Mouse (Mus musculus) MEL (cell line): Measurements from ENCODE around the gene Diaph3. TPM values are rescaled to one million over a fixed set of nuclear protein-coding genes. Genes with fewer than 3 reads are reported as not detected.

Experiments used
- DNase-seq: peaks from one replicate; pipeline ENCODE4 v3.0.0; 2011; ENCODE audit warnings: low read depth, low spot score
- H3K27ac ChIP-seq: 2 replicates; pipeline ENCODE4 v1.5.1; 2012; ENCODE audit warnings: low read depth, mild to moderate bottlenecking, control low read depth, low read length, moderate library complexity; ENCODE audit not compliant: control insufficient read depth
- H3K27me3 ChIP-seq, 2 experiments: fragments of 150-350 bp in 1 of 2; sonication (generic) in 1 of 2; 2 replicates each; pipeline ENCODE4 v1.6.1; 2012; ENCODE audit warnings: low read length in 2 of 2, mild to moderate bottlenecking in 2 of 2, improper control_type of control experiment in 1 of 2, moderate library complexity in 1 of 2; ENCODE audit not compliant: insufficient read depth in 2 of 2, control insufficient read depth in 1 of 2
- H3K36me3 ChIP-seq, 2 experiments: 2 replicates each; pipeline ENCODE4 v1.6.1; 2012 to 2014; ENCODE audit warnings: low read length in 2 of 2, improper control_type of control experiment in 1 of 2, inconsistent platforms in 1 of 2, mild to moderate bottlenecking in 1 of 2; ENCODE audit not compliant: insufficient read depth in 2 of 2, control insufficient read depth in 1 of 2
- H3K4me1 ChIP-seq, 2 experiments: fragments of 150-350 bp in 1 of 2; sonication (generic) in 1 of 2; 2 replicates each; pipeline ENCODE4 v1.6.1; 2012; ENCODE audit warnings: low read length in 2 of 2, improper control_type of control experiment in 1 of 2, mild to moderate bottlenecking in 1 of 2; ENCODE audit not compliant: insufficient read depth in 2 of 2, control insufficient read depth in 1 of 2
- H3K4me3 ChIP-seq, 2 experiments: fragments of 150-350 bp in 1 of 2; sonication (generic) in 1 of 2; 2 replicates each; pipeline ENCODE4 v1.5.1; 2012; ENCODE audit warnings: low read depth in 2 of 2, low read length in 2 of 2, mild to moderate bottlenecking in 2 of 2, moderate library complexity in 2 of 2, control low read depth in 1 of 2, improper control_type of control experiment in 1 of 2; ENCODE audit not compliant: control insufficient read depth in 1 of 2, insufficient read depth in 1 of 2
- H3K79me2 ChIP-seq: 2 replicates; pipeline ENCODE4 v1.6.1; 2012; ENCODE audit warnings: mild to moderate bottlenecking, low read length, moderate library complexity; ENCODE audit not compliant: control insufficient read depth, poor library complexity, insufficient read depth
- H3K9ac ChIP-seq: 2 replicates; pipeline ENCODE4 v1.6.1; 2012; ENCODE audit warnings: low read depth, mild to moderate bottlenecking, control low read depth, low read length, moderate library complexity; ENCODE audit not compliant: control insufficient read depth, poor library complexity, severe bottlenecking
- H3K9me3 ChIP-seq: fragments of 150-350 bp; sonication (generic); replicated peaks from 2 replicates; pipeline ENCODE4 v1.6.1; 2012; ENCODE audit warnings: mild to moderate bottlenecking, low read length, improper control_type of control experiment, moderate library complexity; ENCODE audit not compliant: insufficient read depth
- BHLHE40 ChIP-seq: IDR thresholded peaks from 2 replicates; pipeline ENCODE4 v1.6.1; 2012; ENCODE audit warnings: low read depth, mild to moderate bottlenecking, inconsistent platforms, low read length, improper control_type of control experiment, borderline replicate concordance
- CHD1 ChIP-seq: IDR thresholded peaks from 2 replicates; pipeline ENCODE4 v1.6.1; 2012; ENCODE audit warnings: low read depth, mild to moderate bottlenecking, inconsistent platforms, low read length, improper control_type of control experiment
- CHD2 ChIP-seq: IDR thresholded peaks from 2 replicates; pipeline ENCODE4 v1.6.1; 2011; ENCODE audit warnings: low read length, improper control_type of control experiment
- CTCF ChIP-seq, 3 experiments: IDR thresholded peaks in 2 of 3; conservative IDR thresholded peaks in 1 of 3; 2 replicates each; pipeline ENCODE4 v1.5.1; 2011 to 2012; ENCODE audit warnings: low read length in 3 of 3, low read depth in 2 of 3, mild to moderate bottlenecking in 2 of 3, improper control_type of control experiment in 1 of 3, inconsistent platforms in 1 of 3, mixed read lengths in 1 of 3, moderate library complexity in 1 of 3; ENCODE audit not compliant: control insufficient read depth in 1 of 3, insufficient read depth in 1 of 3, poor library complexity in 1 of 3, severe bottlenecking in 1 of 3
- ELF1 ChIP-seq: IDR thresholded peaks from 2 replicates; pipeline ENCODE4 v1.6.1; 2014; ENCODE audit warnings: low read depth, mild to moderate bottlenecking, inconsistent platforms, low read length, improper control_type of control experiment, moderate library complexity
- HCFC1 ChIP-seq: IDR thresholded peaks from 2 replicates; pipeline ENCODE4 v1.6.1; 2012; ENCODE audit warnings: low read depth, mild to moderate bottlenecking, inconsistent platforms, low read length, improper control_type of control experiment, moderate library complexity
- JUND ChIP-seq: IDR thresholded peaks from 2 replicates; pipeline ENCODE4 v1.6.1; 2011; ENCODE audit warnings: low read depth, mild to moderate bottlenecking, improper control_type of control experiment, low read length
- KAT2A ChIP-seq: conservative IDR thresholded peaks from 2 replicates; pipeline ENCODE4 v1.6.1; 2012; ENCODE audit warnings: low read depth, low read length, improper control_type of control experiment, inconsistent platforms
- MAZ ChIP-seq: IDR thresholded peaks from 2 replicates; pipeline ENCODE4 v1.6.1; 2012; ENCODE audit warnings: low read depth, mild to moderate bottlenecking, inconsistent platforms, low read length, improper control_type of control experiment
- MXI1 ChIP-seq: IDR thresholded peaks from 2 replicates; pipeline ENCODE4 v1.6.1; 2011; ENCODE audit warnings: mild to moderate bottlenecking, low read depth, low read length, improper control_type of control experiment
- MYC ChIP-seq: IDR thresholded peaks from 2 replicates; pipeline ENCODE4 v1.6.1; 2011; ENCODE audit warnings: low read depth, mild to moderate bottlenecking, low read length, improper control_type of control experiment, moderate library complexity
- NRF1 ChIP-seq: IDR thresholded peaks from 2 replicates; pipeline ENCODE4 v1.6.1; 2014; ENCODE audit warnings: low read depth, mild to moderate bottlenecking, inconsistent platforms, low read length, improper control_type of control experiment, moderate library complexity; ENCODE audit not compliant: poor library complexity, insufficient read depth, severe bottlenecking
- POLR2AphosphoS5 ChIP-seq: IDR thresholded peaks from 2 replicates; pipeline ENCODE4 v1.6.1; 2012; ENCODE audit warnings: low read depth, borderline replicate concordance, mild to moderate bottlenecking, inconsistent platforms, low read length, moderate library complexity, mixed read lengths
- RCOR1 ChIP-seq: IDR thresholded peaks from 2 replicates; pipeline ENCODE4 v1.6.1; 2012; ENCODE audit warnings: low read depth, mild to moderate bottlenecking, inconsistent platforms, low read length, improper control_type of control experiment
- SIN3A ChIP-seq: IDR thresholded peaks from 2 replicates; pipeline ENCODE4 v1.6.1; 2012; ENCODE audit warnings: low read length, improper control_type of control experiment, inconsistent platforms
- TBP ChIP-seq: IDR thresholded peaks from 2 replicates; pipeline ENCODE4 v1.8.0; 2011; ENCODE audit warnings: low read depth, low read length, improper control_type of control experiment
- USF1 ChIP-seq: IDR thresholded peaks from 2 replicates; pipeline ENCODE4 v1.6.1; 2014; ENCODE audit warnings: low read depth, mild to moderate bottlenecking, inconsistent platforms, low read length, improper control_type of control experiment, moderate library complexity
- USF2 ChIP-seq, 2 experiments: IDR thresholded peaks; 2 replicates each; pipeline ENCODE4 v1.6.1; 2011 to 2012; ENCODE audit warnings: improper control_type of control experiment in 2 of 2, low read length in 2 of 2, borderline replicate concordance in 1 of 2, inconsistent platforms in 1 of 2, low read depth in 1 of 2, mild to moderate bottlenecking in 1 of 2; ENCODE audit not compliant: insufficient read depth in 1 of 2
- ZC3H11A ChIP-seq: IDR thresholded peaks from 2 replicates; pipeline ENCODE4 v1.6.1; 2012; ENCODE audit warnings: low read depth, mild to moderate bottlenecking, inconsistent platforms, low read length, improper control_type of control experiment
- ZKSCAN1 ChIP-seq: IDR thresholded peaks from 2 replicates; pipeline ENCODE4 v1.6.1; 2012; ENCODE audit warnings: low read depth, mild to moderate bottlenecking, inconsistent platforms, low read length, improper control_type of control experiment, moderate library complexity
- ZMIZ1 ChIP-seq: IDR thresholded peaks from 2 replicates; pipeline ENCODE4 v1.6.1; 2012; ENCODE audit warnings: low read depth, mild to moderate bottlenecking, inconsistent platforms, low read length, improper control_type of control experiment, moderate library complexity
- polyA plus RNA-seq, 2 experiments: library from polyadenylated mRNA; stranded (reverse) in 1 of 2; unstranded in 1 of 2; fragments of >175 nt in 1 of 2; fragments of >200 nt in 1 of 2; gene quantifications; 2 replicates each; pipeline versions ENCODE4 v1.2.1 to v1.2.4; 2012; ENCODE audit warnings: low replicate concordance in 2 of 2, low read depth in 1 of 2; ENCODE audit not compliant: insufficient read length in 2 of 2, insufficient read depth in 1 of 2, missing spikeins in 1 of 2
- total RNA-seq: library from RNA; depleted of rRNA; stranded (reverse); fragments of 300-350 nt; gene quantifications from 2 replicates; pipeline ENCODE4 v1.2.3, GENCODE M21; 2012

Diaph3 gene
- total and polyA plus RNA-seq, 3 experiments, result 9.0 to 11.9 TPM; not detected in 1

DNA sequence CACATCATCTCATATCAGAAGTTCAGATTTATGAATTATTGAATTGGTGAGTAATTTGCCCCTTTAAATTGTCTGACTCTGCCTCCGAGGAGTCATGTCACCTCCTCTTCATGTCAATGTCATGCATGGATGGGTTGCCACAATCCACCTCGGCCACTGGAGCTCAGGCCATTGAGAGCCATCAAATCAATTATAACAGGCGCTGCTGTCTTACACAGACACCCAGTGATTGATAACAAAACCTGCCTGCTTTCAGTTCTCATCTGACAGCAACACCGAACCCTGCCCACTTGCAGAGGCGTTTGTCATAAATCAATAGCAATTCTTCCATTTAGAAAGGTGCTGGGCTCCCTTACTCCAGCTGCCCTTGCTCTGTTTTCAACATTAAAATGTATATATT lies 402.1 kb downstream of the Diaph3 start:
- peaks cover 7 to 12% of the 10 kb centered on the region in 2 experiments for H3K4me1 ChIP-seq

DNA sequence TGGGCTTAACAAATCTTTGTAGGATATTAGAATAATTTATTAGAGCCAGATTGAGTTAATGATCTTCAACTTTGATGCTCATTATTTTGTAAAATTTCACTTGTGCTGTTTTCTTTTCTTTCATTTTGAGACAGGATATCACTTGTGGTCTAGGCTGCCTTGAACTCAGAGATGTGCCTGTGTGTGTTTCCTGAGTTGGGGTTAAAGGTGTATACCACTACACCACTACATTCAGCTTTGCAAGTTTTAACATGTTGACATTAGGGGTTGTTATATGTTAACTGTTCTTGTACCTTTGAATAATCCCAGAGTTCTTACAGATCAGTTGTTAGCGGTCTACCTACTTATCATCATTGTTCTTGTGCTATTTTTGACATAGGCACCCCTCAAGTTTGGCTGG lies 404.4 kb downstream of the Diaph3 start:
- H3K79me2 ChIP-seq, result no peaks in the 10 kb centered on the region
- no peaks in the 10 kb centered on the region for H3K9me3 ChIP-seq
- H3K4me1 ChIP-seq, result peaks cover 0 to 5% of the 10 kb centered on the region in 2 experiments; a peak in 1 of 4 replicates
- no peaks in the 10 kb centered on the region for H3K36me3 ChIP-seq
- H3K27me3 ChIP-seq, result no peaks in the 10 kb centered on the region
- DNase-seq, result no peak
- no peak overlapping the region for H3K9ac ChIP-seq
- H3K27ac ChIP-seq, result no peak overlapping the region
- TF ChIP-seq USF2 (IDR thresholded peaks at IDR 0.05; ENCODE audit: borderline replicate concordance in 1 of 2, insufficient read depth in 1 of 2, low read depth in 1 of 2, low read length in 2 of 2) (no peak), CHD1 (no peak), POLR2AphosphoS5 (no peak), KAT2A (no peak), ELF1 (no peak), MAZ (no peak), TBP (no peak), BHLHE40 (no peak), NRF1 (no peak), CTCF (IDR thresholded peaks at IDR 0.05 in 2 of 3, conservative IDR thresholded peaks at IDR 0.05 in 1 of 3; ENCODE audit: control insufficient read depth in 1 of 3, insufficient read depth in 1 of 3, low read depth in 2 of 3, low read length in 3 of 3, poor library complexity in 1 of 3, severe bottlenecking in 1 of 3) (no peak), ZC3H11A (no peak), HCFC1 (no peak), RCOR1 (no peak), CHD2 (no peak), SIN3A (no peak), ZMIZ1 (no peak), ZKSCAN1 (no peak)
- H3K4me3 ChIP-seq, result no peak overlapping the region

More for the DNA sequence above, 402.1 kb downstream of the Diaph3 start:
- no peak overlapping the region for H3K9ac ChIP-seq
- H3K27ac ChIP-seq, result no peak overlapping the region
- peaks cover 0 to 11% of the 10 kb centered on the region in 2 experiments; a peak in 2 of 4 replicates for H3K36me3 ChIP-seq
- H3K27me3 ChIP-seq, result no peaks in the 10 kb centered on the region
- H3K4me3 ChIP-seq, result no peak overlapping the region
- H3K79me2 ChIP-seq, result no peaks in the 10 kb centered on the region
- no peak for DNase-seq
- no peaks in the 10 kb centered on the region for H3K9me3 ChIP-seq
- TF ChIP-seq MYC (no peak), USF1 (no peak), MAZ (no peak), MXI1 (no peak), JUND (no peak)
- TF ChIP-seq, all 39 proteins: peak for 0
